Mouse (Mus musculus): ENCODE measurements around the gene Acvr2b. TPM values are rescaled to one million over a fixed set of nuclear protein-coding genes. Genes with fewer than 3 reads are reported as not detected.
A peak's percentile ranks its signal among the peaks of the same experiment; 100 is the strongest.

Acvr2b gene
- polyA plus RNA-seq, 1 experiment: 32.1 TPM

DNA sequence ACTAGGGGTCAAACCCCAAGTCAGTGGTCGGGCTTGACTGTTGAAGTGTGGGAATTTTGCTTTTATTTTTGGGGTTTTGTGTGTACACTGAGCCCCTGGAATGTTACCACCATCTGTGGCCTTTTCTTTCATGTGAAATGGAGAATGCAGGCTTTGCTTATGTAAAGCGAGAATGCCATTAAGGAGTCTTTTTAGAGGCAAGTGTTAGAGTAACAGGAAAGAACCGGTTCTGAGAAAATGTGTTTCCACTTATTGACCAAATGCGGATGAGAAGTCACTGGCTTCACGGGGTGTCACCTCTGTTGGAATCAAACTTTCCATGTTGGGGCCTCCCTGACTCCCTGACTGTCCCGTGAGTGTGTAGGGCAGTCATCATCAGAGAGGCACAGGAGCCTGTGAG, 26.4 kb upstream of the Acvr2b start:
- no peak for DNase-seq (ENCODE audit: low read depth)
- TF ChIP-seq POLR2A (IDR thresholded peaks at IDR 0.05; ENCODE audit: borderline replicate concordance, extremely low read depth, insufficient read depth, insufficient read length, poor library complexity, severe bottlenecking): no peak
- no peak for TF ChIP-seq CTCF (IDR thresholded peaks at IDR 0.05; ENCODE audit: borderline replicate concordance, extremely low read depth, insufficient read depth, insufficient read length)

DNA sequence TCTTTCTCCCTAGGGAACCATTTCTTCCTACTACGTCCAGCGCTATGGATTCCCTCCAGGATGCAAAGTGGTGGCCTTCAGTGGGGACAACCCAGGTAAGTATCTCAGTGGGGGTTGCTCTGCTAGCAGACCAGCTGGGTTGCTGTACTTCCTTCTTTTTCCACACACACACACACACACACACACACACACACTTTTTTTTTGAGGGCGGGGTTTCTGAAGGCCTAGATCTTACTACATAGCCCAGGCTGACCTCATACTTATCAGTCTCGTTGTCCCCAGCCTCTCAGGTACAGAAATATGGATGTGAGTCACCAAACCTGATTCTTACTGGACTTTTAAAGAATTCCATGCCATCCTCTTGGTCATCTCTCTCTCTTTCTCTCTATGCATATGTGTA, 23.7 kb upstream of the Acvr2b start:
- DNase-seq (ENCODE audit: low read depth): no peak
- TF ChIP-seq POLR2A (IDR thresholded peaks at IDR 0.05; ENCODE audit: borderline replicate concordance, extremely low read depth, insufficient read depth, insufficient read length, poor library complexity, severe bottlenecking): no peak
- TF ChIP-seq CTCF (IDR thresholded peaks at IDR 0.05; ENCODE audit: borderline replicate concordance, extremely low read depth, insufficient read depth, insufficient read length): no peak

DNA sequence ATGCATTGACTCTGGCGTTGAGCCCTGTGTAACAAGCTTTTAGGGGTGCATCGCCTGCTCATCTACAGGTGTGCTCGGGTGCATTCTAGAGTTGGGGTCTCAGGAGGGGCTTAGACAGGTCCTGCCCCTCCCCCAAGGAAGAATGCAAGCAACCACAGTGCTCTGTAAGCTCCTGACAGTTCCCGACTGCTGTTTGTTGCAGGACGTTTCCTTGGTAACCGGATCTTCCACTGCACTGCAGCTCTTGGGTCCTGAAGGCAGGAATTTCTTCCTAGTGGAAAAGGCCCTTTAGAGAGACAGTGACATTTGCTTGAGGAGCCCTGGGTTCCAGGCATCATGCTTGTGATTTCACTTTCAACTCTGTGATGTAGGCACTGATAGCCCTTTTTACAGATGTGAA, 19.3 kb upstream of the Acvr2b start:
- TF ChIP-seq CTCF (IDR thresholded peaks at IDR 0.05; ENCODE audit: borderline replicate concordance, extremely low read depth, insufficient read depth, insufficient read length) (no peak), POLR2A (IDR thresholded peaks at IDR 0.05; ENCODE audit: borderline replicate concordance, extremely low read depth, insufficient read depth, insufficient read length, poor library complexity, severe bottlenecking) (no peak)
- peak; percentile 47 for DNase-seq (ENCODE audit: low read depth)

DNA sequence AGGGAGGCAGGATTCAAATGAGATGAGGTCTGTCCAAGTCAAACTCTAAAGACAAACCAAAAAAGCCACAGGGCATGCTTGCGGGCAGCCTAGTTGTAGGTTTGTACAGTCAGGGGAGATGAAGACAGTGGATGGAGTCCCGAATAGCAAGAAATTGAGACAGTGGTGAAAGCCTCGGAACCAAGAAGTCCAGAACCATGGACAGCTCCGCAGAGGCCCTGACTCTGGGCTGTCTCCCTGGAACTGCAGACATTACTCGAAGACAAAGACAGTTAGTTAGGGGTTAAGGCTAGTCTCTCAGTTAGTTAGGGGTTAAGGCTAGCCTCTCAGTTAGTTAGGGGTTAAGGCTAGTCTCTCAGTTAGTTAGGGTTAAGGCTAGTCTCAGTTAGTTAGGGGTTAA, 13.0 kb upstream of the Acvr2b start:
- DNase-seq (ENCODE audit: low read depth): no peak
- TF ChIP-seq CTCF (IDR thresholded peaks at IDR 0.05; ENCODE audit: borderline replicate concordance, extremely low read depth, insufficient read depth, insufficient read length): no peak
- TF ChIP-seq POLR2A (IDR thresholded peaks at IDR 0.05; ENCODE audit: borderline replicate concordance, extremely low read depth, insufficient read depth, insufficient read length, poor library complexity, severe bottlenecking): no peak

DNA sequence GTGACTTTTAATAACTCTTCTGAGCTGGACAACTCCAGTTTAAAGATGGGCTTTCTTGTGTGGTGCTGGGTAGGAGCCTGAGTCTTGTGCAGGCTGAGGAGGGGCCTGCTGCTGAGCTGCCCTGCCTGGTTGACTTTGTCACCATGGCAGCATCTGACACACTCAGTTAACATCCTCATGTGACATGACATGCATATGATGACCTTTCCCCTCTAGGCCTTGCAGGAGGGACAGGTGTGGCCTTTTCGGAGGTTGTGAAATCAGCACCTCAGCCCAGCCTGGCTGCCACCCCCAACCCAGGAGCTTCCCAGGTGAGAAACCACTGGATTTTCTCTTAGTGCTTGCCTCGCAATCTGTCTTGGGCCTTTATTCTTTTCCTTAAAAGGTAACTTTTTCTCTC, 11.7 kb upstream of the Acvr2b start:
- TF ChIP-seq CTCF (IDR thresholded peaks at IDR 0.05; ENCODE audit: borderline replicate concordance, extremely low read depth, insufficient read depth, insufficient read length) (no peak), POLR2A (IDR thresholded peaks at IDR 0.05; ENCODE audit: borderline replicate concordance, extremely low read depth, insufficient read depth, insufficient read length, poor library complexity, severe bottlenecking) (no peak)
- DNase-seq (ENCODE audit: low read depth): no peak

DNA sequence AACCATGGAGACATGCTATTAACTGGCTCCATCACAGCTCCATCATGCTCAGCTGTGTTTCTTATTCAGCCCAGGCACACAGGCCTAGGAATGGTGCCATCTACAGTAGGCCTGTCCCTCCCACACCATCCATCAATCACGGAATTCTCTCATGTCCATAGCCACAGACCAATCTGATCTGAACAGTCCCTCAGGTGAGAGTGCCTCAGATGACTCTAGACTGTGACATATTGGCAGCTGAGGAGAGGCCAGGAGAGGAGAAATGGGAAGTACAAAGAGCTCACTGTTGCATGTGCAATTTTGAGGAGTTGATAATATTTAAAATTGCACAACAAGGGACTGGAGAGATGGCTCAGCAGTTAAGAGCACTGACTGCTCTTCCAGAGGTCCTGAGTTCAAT, 7.1 kb upstream of the Acvr2b start:
- TF ChIP-seq POLR2A (IDR thresholded peaks at IDR 0.05; ENCODE audit: borderline replicate concordance, extremely low read depth, insufficient read depth, insufficient read length, poor library complexity, severe bottlenecking) (no peak), CTCF (IDR thresholded peaks at IDR 0.05; ENCODE audit: borderline replicate concordance, extremely low read depth, insufficient read depth, insufficient read length) (no peak)

DNA sequence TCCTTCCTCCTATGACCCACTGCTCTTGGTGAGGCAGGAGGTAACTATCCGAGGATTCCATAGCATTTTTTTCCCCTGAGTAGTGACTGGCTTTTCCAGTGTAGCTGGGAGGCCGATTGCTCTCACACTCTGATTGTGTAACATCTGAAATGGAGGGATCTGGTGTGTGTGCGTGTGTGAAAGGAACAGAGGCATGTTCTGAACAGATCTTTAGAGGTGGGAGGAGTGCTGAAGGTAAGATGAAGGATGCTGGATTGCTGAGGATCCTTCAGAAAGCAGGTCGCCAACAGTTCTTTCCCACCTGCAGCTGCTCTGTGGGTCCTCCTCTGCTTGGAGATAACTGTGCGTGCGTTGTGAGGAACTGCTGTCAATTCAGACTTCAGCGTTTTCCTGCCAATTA, 567 bp upstream of the Acvr2b start:
- DNase-seq (ENCODE audit: low read depth): no peak
- no peak for TF ChIP-seq CTCF (IDR thresholded peaks at IDR 0.05; ENCODE audit: borderline replicate concordance, extremely low read depth, insufficient read depth, insufficient read length)
- no peak for TF ChIP-seq POLR2A (IDR thresholded peaks at IDR 0.05; ENCODE audit: borderline replicate concordance, extremely low read depth, insufficient read depth, insufficient read length, poor library complexity, severe bottlenecking)

More for the DNA sequence above, 7.1 kb upstream of the Acvr2b start:
- DNase-seq (ENCODE audit: low read depth): no peak

DNA sequence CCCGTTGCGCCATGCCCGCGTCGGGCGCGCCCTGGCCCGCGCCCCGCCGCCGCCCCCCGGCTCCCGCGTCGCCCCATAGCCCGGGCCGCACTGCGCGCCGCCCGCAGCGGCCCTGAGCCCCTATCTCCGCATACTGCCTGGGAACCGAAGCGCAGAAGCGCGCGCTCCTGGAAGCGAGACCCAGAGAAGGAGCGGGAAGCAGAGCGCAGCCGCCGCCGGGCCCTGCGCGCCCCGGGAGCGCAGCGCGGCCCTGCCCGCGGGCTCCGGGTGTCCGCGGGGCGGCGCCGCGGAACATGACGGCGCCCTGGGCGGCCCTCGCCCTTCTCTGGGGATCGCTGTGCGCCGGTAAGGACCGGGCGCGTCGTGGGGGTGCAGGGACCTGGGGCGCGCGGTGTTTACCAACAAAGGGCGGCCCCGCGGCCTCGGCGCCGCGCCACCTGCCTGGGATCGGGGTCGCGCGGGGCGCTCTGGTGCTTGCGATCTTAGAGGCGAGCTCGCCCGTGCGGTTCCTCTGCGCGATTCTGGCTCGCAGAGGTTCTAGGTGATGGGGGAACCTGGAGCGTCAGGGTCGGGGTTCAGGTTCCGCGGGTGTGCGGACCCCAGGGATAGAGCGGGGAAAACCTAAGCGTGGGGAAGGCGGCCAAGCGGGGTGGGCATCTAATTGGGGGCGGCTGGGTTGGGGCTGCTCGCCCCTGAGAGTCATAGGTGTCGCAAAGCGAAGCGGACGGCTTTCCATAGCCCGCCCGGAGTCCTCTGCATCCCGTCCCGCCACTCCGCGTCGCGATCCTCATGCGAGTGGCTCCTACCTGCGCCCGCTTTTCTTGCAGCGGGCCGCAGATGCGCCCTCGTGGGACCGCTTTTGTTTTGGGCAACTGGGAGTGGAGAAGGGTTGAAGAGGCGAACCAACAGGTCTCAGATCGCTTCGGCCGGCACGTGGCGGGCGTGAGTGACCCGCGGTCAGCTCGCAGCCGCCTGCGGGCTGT, 626 bp downstream of the Acvr2b start:
- TF ChIP-seq POLR2A (IDR thresholded peaks at IDR 0.05; ENCODE audit: borderline replicate concordance, extremely low read depth, insufficient read depth, insufficient read length, poor library complexity, severe bottlenecking) (0 out of 2 replicates have a peak, but pooled peaks have one; percentile 42), CTCF (IDR thresholded peaks at IDR 0.05; ENCODE audit: borderline replicate concordance, extremely low read depth, insufficient read depth, insufficient read length) (no peak)
- peak; percentile 63 for DNase-seq (ENCODE audit: low read depth)

DNA sequence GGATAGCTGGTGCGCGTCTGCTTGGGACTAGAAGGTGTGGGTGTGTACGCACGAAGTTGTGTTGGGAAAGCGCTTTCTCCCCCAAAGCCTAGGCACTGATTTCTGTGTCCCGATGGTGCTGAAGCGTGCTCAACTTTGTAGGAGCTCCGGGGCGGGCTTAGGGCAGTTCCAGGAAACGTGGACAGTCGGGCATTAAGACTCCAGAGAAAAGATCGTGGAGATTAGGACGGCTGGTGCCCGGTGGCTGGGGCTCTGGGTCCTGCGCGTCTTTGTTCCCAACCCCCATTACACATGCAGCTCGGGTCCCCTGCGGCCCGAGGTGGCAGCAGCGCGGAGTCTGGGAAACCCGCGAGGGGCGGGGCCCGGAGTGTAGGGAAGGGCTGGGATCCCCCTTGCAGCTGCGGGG, 1.3 kb downstream of the Acvr2b start:
- DNase-seq (ENCODE audit: low read depth): peak; percentile 85
- TF ChIP-seq POLR2A (IDR thresholded peaks at IDR 0.05; ENCODE audit: borderline replicate concordance, extremely low read depth, insufficient read depth, insufficient read length, poor library complexity, severe bottlenecking) (peak; percentile 50; the same call in 1 of the 2 replicates), CTCF (IDR thresholded peaks at IDR 0.05; ENCODE audit: borderline replicate concordance, extremely low read depth, insufficient read depth, insufficient read length) (no peak)

DNA sequence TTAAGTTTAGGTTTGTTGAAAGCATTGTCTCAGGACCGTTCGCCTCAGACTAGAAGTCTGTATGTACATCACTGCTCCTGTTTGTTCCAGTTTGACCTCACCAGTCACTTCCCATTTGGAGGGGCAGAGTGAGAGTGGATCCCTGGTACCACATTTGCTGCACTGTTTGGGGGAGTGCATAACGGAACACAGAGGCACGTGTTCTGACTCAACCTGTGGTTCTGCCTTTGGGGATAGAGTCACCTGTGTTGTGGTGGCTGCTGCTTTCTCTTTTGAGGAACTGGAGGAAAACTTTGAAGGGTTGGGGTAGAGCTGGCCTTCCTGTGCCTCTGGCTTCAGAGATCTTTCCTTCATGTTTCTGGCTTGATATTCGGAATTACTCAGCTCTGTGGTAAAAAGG, 2.2 kb downstream of the Acvr2b start:
- TF ChIP-seq CTCF (IDR thresholded peaks at IDR 0.05; ENCODE audit: borderline replicate concordance, extremely low read depth, insufficient read depth, insufficient read length) (no peak), POLR2A (IDR thresholded peaks at IDR 0.05; ENCODE audit: borderline replicate concordance, extremely low read depth, insufficient read depth, insufficient read length, poor library complexity, severe bottlenecking) (no peak)
- no peak for DNase-seq (ENCODE audit: low read depth)

DNA sequence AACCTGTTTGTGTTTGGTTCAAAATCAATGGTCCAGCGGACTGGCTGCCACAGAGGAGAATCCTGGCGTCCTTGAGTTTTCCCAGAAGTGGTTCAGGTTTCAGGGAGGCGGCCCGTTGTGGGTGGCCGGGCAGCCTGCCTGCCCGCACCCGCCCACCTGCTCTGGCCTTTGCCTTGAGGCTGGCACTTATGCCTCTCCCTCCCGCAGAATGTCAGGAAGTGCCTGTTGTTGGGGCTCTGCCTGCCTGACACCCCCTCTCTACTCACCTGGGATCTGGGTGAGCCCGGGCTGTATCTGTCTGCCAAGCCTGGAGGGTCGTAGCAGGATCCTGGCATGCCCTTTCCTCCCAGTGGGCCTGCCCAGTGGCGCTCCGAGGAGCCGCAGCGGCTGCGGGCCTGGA, 6.0 kb downstream of the Acvr2b start:
- no peak for DNase-seq (ENCODE audit: low read depth)
- TF ChIP-seq CTCF (IDR thresholded peaks at IDR 0.05; ENCODE audit: borderline replicate concordance, extremely low read depth, insufficient read depth, insufficient read length) (no peak), POLR2A (IDR thresholded peaks at IDR 0.05; ENCODE audit: borderline replicate concordance, extremely low read depth, insufficient read depth, insufficient read length, poor library complexity, severe bottlenecking) (no peak)

Measured in brain, embryonic 14.5 days (tissue).